Mouse (Mus musculus) embryonic fibroblast, embryonic 13.5 days (primary cell): ENCODE results near the gene Fam83f. TPM values are rescaled to one million over a fixed set of nuclear protein-coding genes. Genes with fewer than 3 reads are reported as not detected.
A peak's percentile ranks its signal among the peaks of the same experiment; 100 is the strongest.

Experiments
- H3K27ac ChIP-seq: 2 replicates; pipeline ENCODE4 v1.5.1; 2012; ENCODE audit warnings: low read length, control low read depth, inconsistent platforms; ENCODE audit not compliant: insufficient read depth
- H3K4me1 ChIP-seq: 2 replicates; pipeline ENCODE4 v1.6.1; 2011; ENCODE audit warnings: low read length; ENCODE audit not compliant: control insufficient read depth, insufficient read depth
- H3K4me3 ChIP-seq: 2 replicates; pipeline ENCODE4 v1.5.1; 2011; ENCODE audit warnings: mild to moderate bottlenecking, control low read depth, low read length; ENCODE audit not compliant: insufficient read depth
- CTCF ChIP-seq: IDR thresholded peaks from 2 replicates; pipeline ENCODE4 v1.5.1; 2011; ENCODE audit warnings: mild to moderate bottlenecking, control low read depth, low read length, moderate library complexity, borderline replicate concordance; ENCODE audit not compliant: insufficient read depth
- POLR2A ChIP-seq: IDR thresholded peaks from 2 replicates; pipeline ENCODE4 v1.6.1; 2011; ENCODE audit warnings: low read depth, mild to moderate bottlenecking, control low read depth, low read length, moderate library complexity
- polyA plus RNA-seq: library from polyadenylated mRNA; stranded (reverse); fragments of >200 nt; gene quantifications from 2 replicates; pipeline ENCODE4 v1.2.4, GENCODE M21; 2011; ENCODE audit warnings: low read depth; ENCODE audit not compliant: missing spikeins, insufficient read length

Fam83f gene
- polyA plus RNA-seq, 1 experiment, result 0.23 TPM

- H3K4me3 ChIP-seq, result no peak overlapping the region
- TF ChIP-seq CTCF (no peak), POLR2A (no peak)
- H3K4me1 ChIP-seq, result no peaks in the 10 kb centered on the region
- no peak overlapping the region for H3K27ac ChIP-seq
Measured at GRCm38 (mm10) chr15:80684786-80685602, 13.3 kb downstream of the Fam83f start.

GRCm38 (mm10) chr15:80685603-80685895 is 13.9 kb downstream of the Fam83f start:
- H3K4me3 ChIP-seq, result no peak overlapping the region
- no peaks in the 10 kb centered on the region for H3K4me1 ChIP-seq
- TF ChIP-seq CTCF, result no peak
- TF ChIP-seq POLR2A, result no peak
- H3K27ac ChIP-seq, result no peak overlapping the region

- no peaks in the 10 kb centered on the region for H3K4me1 ChIP-seq
- TF ChIP-seq CTCF, result no peak
- TF ChIP-seq POLR2A, result no peak
Measured at GRCm38 (mm10) chr15:80688536-80688935, 16.9 kb downstream of the Fam83f start.

GRCm38 (mm10) chr15:80693492-80693891 is 21.8 kb downstream of the Fam83f start:
- Histone ChIP-seq H3K4me3 (no peak overlapping the region), H3K4me1 (no peaks in the 10 kb centered on the region), H3K27ac (no peak overlapping the region)
- TF ChIP-seq CTCF, result no peak
- TF ChIP-seq POLR2A, result no peak

More at GRCm38 (mm10) chr15:80688536-80688935, 16.9 kb downstream of the Fam83f start:
- H3K4me3 ChIP-seq, result no peak overlapping the region
- H3K27ac ChIP-seq, result no peak overlapping the region

- no peak overlapping the region for H3K27ac ChIP-seq
- 0 out of 2 replicates have a peak, but pooled peaks have one; percentile 14 for TF ChIP-seq CTCF
- TF ChIP-seq POLR2A, result no peak
- H3K4me1 ChIP-seq, result no peaks in the 10 kb centered on the region
- H3K4me3 ChIP-seq, result no peak overlapping the region
Measured at GRCm38 (mm10) chr15:80694125-80694910, 22.7 kb downstream of the Fam83f start.

GRCm38 (mm10) chr15:80697564-80697963 is 25.9 kb downstream of the Fam83f start:
- H3K27ac ChIP-seq, result no peak overlapping the region
- TF ChIP-seq POLR2A (no peak), CTCF (no peak)

GRCm38 (mm10) chr15:80701481-80702257 is 30.0 kb downstream of the Fam83f start:
- H3K4me1 ChIP-seq, result peaks cover 4% of the 10 kb centered on the region
- no peak for TF ChIP-seq CTCF
- no peak for TF ChIP-seq POLR2A
- no peak overlapping the region for H3K27ac ChIP-seq
- no peak overlapping the region for H3K4me3 ChIP-seq

More at GRCm38 (mm10) chr15:80697564-80697963, 25.9 kb downstream of the Fam83f start:
- H3K4me3 ChIP-seq, result no peak overlapping the region
- no peaks in the 10 kb centered on the region for H3K4me1 ChIP-seq

- Histone ChIP-seq H3K4me1 (peaks cover 6% of the 10 kb centered on the region), H3K4me3 (no peak overlapping the region), H3K27ac (no peak overlapping the region)
- TF ChIP-seq POLR2A (no peak), CTCF (no peak)
Measured at GRCm38 (mm10) chr15:80702910-80703309, 31.3 kb downstream of the Fam83f start.

- TF ChIP-seq CTCF (no peak), POLR2A (no peak)
- Histone ChIP-seq H3K4me3 (no peak overlapping the region), H3K27ac (no peak overlapping the region), H3K4me1 (peaks cover 6% of the 10 kb centered on the region)
Measured at GRCm38 (mm10) chr15:80703495-80703894, 31.8 kb downstream of the Fam83f start.

- H3K27ac ChIP-seq, result no peak overlapping the region
- H3K4me1 ChIP-seq, result peaks cover 6% of the 10 kb centered on the region
- no peak overlapping the region for H3K4me3 ChIP-seq
- TF ChIP-seq CTCF (peak; percentile 96), POLR2A (no peak)
Measured at GRCm38 (mm10) chr15:80704267-80704666, 32.6 kb downstream of the Fam83f start.
